20 mouse cellular contexts compared by ENCODE assay signal in genomic region chr5:84690334-84691258, GRCm38 (mm10).
A peak's percentile ranks its signal among the peaks of the same experiment; 100 is the strongest.
DNase-seq lines count a peak whose midpoint lies in the region; ATAC-seq and TF ChIP-seq lines count a peak whose summit lies in the region.
"Had no signal": no experiment of that assay in that cellular context is flagged by ENCODE, and none has a peak within 500 bp of the region (broad histone marks: within the 10 kb centered on the region; RNA-seq: fewer than 3 reads in every experiment).

No protein-coding gene starts in this region.

- WGBS in midbrain, embryonic 11.5 days, result 72% methylated on average over 2 of the region's 2 CpGs
- WGBS in midbrain, embryonic 16.5 days, result 45% methylated on average over 2 of the region's 2 CpGs
- 82% methylated on average over 2 of the region's 2 CpGs for WGBS in embryonic facial prominence, embryonic 14.5 days
- WGBS in cerebellum, adult 2 months, result 79% methylated on average over 2 of the region's 2 CpGs

- no peaks in the 10 kb centered on the region for H3K27me3 ChIP-seq in midbrain, embryonic 11.5 days (ENCODE audit: control insufficient read depth, insufficient read depth, low read length)
- H3K27me3 ChIP-seq in midbrain, embryonic 16.5 days (ENCODE audit: control insufficient read depth, insufficient read depth, low read depth, low read length), result no peaks in the 10 kb centered on the region
- H3K27me3 ChIP-seq in embryonic facial prominence, embryonic 14.5 days (replicated peaks; ENCODE audit: control insufficient read depth, insufficient read depth, low read length), result no peaks in the 10 kb centered on the region
- no peaks in the 10 kb centered on the region for H3K27me3 ChIP-seq in cerebellum, adult 2 months (ENCODE audit: control insufficient read depth, insufficient read depth, low read length)
- H3K27me3 ChIP-seq: embryonic facial prominence, embryonic 13.5 days; lung, embryonic 15.5 days; stomach, embryonic 15.5 days had no signal

- no peak overlapping the region for H3K4me2 ChIP-seq in midbrain, embryonic 11.5 days
- no peak overlapping the region for H3K4me2 ChIP-seq in midbrain, embryonic 16.5 days (ENCODE audit: low read length)
- no peak overlapping the region for H3K4me2 ChIP-seq in embryonic facial prominence, embryonic 14.5 days (ENCODE audit: low read depth, low read length)
- H3K4me2 ChIP-seq: embryonic facial prominence, embryonic 13.5 days; lung, embryonic 15.5 days; stomach, embryonic 15.5 days had no signal

- H3K4me1 ChIP-seq in midbrain, embryonic 11.5 days (ENCODE audit: control insufficient read depth, insufficient read depth, low read length), result no peaks in the 10 kb centered on the region
- no peaks in the 10 kb centered on the region for H3K4me1 ChIP-seq in midbrain, embryonic 16.5 days (ENCODE audit: control insufficient read depth, insufficient read depth, low read length)
- H3K4me1 ChIP-seq in embryonic facial prominence, embryonic 14.5 days (ENCODE audit: control insufficient read depth, insufficient read depth, low read length), result no peaks in the 10 kb centered on the region
- H3K4me1 ChIP-seq in cerebellum, adult 2 months (ENCODE audit: control insufficient read depth, insufficient read depth, low read length), result no peaks in the 10 kb centered on the region
- H3K4me1 ChIP-seq: embryonic facial prominence, embryonic 13.5 days; lung, embryonic 15.5 days; stomach, embryonic 15.5 days had no signal

- H3K27ac ChIP-seq in midbrain, embryonic 11.5 days (ENCODE audit: low read depth, low read length), result no peak overlapping the region
- H3K27ac ChIP-seq in midbrain, embryonic 16.5 days (ENCODE audit: low read length), result no peak overlapping the region
- H3K27ac ChIP-seq in embryonic facial prominence, embryonic 14.5 days (replicated peaks; ENCODE audit: low read depth, low read length), result no peak overlapping the region
- no peak overlapping the region for H3K27ac ChIP-seq in cerebellum, adult 2 months (ENCODE audit: insufficient read depth, low read length)
- H3K27ac ChIP-seq in left cerebral cortex, adult 2 months, result no peak overlapping the region
- H3K27ac ChIP-seq: embryonic facial prominence, embryonic 13.5 days; liver, embryonic 14.5 days; lung, embryonic 15.5 days; stomach, embryonic 15.5 days had no signal

- intact Hi-C loops in left cerebral cortex, adult 2 months (cut with DNase I), result no loop called here

- DNase-seq in midbrain, embryonic 11.5 days (ENCODE audit: low spot score, missing footprints), result no peak
- DNase-seq in brain, adult 2 months (ENCODE audit: low read depth, low spot score), result peak; percentile 72
- peak; percentile 1 for DNase-seq in embryonic facial prominence, embryonic 14.5 days (ENCODE audit: low spot score)
- DNase-seq in mesoderm, embryonic 11.5 days (ENCODE audit: low read depth, low spot score), result peak; percentile 0
- no peak for DNase-seq in cerebellum, adult 2 months
- no peak for DNase-seq in left cerebral cortex, adult 2 months (ENCODE audit: extremely low spot score in 1 of 2, low spot score in 2 of 2)
- DNase-seq: cerebellum, postnatal 10 days; gastrocnemius, postnatal 36 days; kidney, adult 2 months; kidney, postnatal 10 days; layer of hippocampus, postnatal 36 days; lung, postnatal 4 days; right cerebral cortex, postnatal 14 days; spleen, adult 18-20 months; thymus, adult 2 months had no signal

- ATAC-seq in midbrain, embryonic 11.5 days (ENCODE audit: low FRiP score), result peak; percentile 48; the same call in 1 of the 2 replicates
- ATAC-seq in midbrain, embryonic 16.5 days, result no peak
- no peak for ATAC-seq in embryonic facial prominence, embryonic 14.5 days (ENCODE audit: low read depth)

- H3K9me3 ChIP-seq in midbrain, embryonic 11.5 days (ENCODE audit: control insufficient read depth, low read length), result no peaks in the 10 kb centered on the region
- no peaks in the 10 kb centered on the region for H3K9me3 ChIP-seq in midbrain, embryonic 16.5 days (replicated peaks; ENCODE audit: control insufficient read depth, low read length, poor library complexity, severe bottlenecking)
- no peaks in the 10 kb centered on the region for H3K9me3 ChIP-seq in embryonic facial prominence, embryonic 14.5 days (ENCODE audit: control insufficient read depth, low read length)
- H3K9me3 ChIP-seq: embryonic facial prominence, embryonic 13.5 days; lung, embryonic 15.5 days; stomach, embryonic 15.5 days had no signal

- no peak for TF ChIP-seq CTCF in cerebellum, adult 2 months (IDR thresholded peaks at IDR 0.05; ENCODE audit: borderline replicate concordance, insufficient read depth, low read depth, low read length)
- TF ChIP-seq CTCF in left cerebral cortex, adult 2 months (IDR thresholded peaks at IDR 0.05), result no peak

- H3K36me3 ChIP-seq in midbrain, embryonic 11.5 days (ENCODE audit: control insufficient read depth, insufficient read depth, low read length), result no peaks in the 10 kb centered on the region
- H3K36me3 ChIP-seq in midbrain, embryonic 16.5 days (ENCODE audit: control insufficient read depth, insufficient read depth, low read length), result no peaks in the 10 kb centered on the region
- no peaks in the 10 kb centered on the region for H3K36me3 ChIP-seq in embryonic facial prominence, embryonic 14.5 days (ENCODE audit: control insufficient read depth, insufficient read depth, low read length)
- H3K36me3 ChIP-seq: embryonic facial prominence, embryonic 13.5 days; lung, embryonic 15.5 days; stomach, embryonic 15.5 days had no signal

- no peak overlapping the region for H3K9ac ChIP-seq in midbrain, embryonic 11.5 days (ENCODE audit: low read length)
- no peak overlapping the region for H3K9ac ChIP-seq in midbrain, embryonic 16.5 days (ENCODE audit: low read depth, low read length)
- H3K9ac ChIP-seq in embryonic facial prominence, embryonic 14.5 days (ENCODE audit: low read depth, low read length), result no peak overlapping the region
- H3K9ac ChIP-seq: embryonic facial prominence, embryonic 13.5 days; liver, embryonic 14.5 days; lung, embryonic 15.5 days; stomach, embryonic 15.5 days had no signal

- H3K4me3 ChIP-seq in midbrain, embryonic 11.5 days (ENCODE audit: low read depth, low read length), result no peak overlapping the region
- H3K4me3 ChIP-seq in midbrain, embryonic 16.5 days (ENCODE audit: low read depth, low read length), result no peak overlapping the region
- H3K4me3 ChIP-seq in embryonic facial prominence, embryonic 14.5 days (ENCODE audit: low read depth, low read length), result no peak overlapping the region
- H3K4me3 ChIP-seq in cerebellum, adult 2 months (replicated peaks; ENCODE audit: insufficient read depth, low read depth, low read length), result no peak overlapping the region
- no peak overlapping the region for H3K4me3 ChIP-seq in left cerebral cortex, adult 2 months
- H3K4me3 ChIP-seq: embryonic facial prominence, embryonic 13.5 days; lung, embryonic 15.5 days; stomach, embryonic 15.5 days had no signal

- TF ChIP-seq POLR2A in cerebellum, adult 2 months (IDR thresholded peaks at IDR 0.05; ENCODE audit: borderline replicate concordance, insufficient read depth, low read length), result no peak

Comparison
In these comparisons a context has a peak if more than half of its experiments do, and no peak if none do; other contexts are left out.
1. DNase-seq: peak in brain, adult 2 months (single experiment), embryonic facial prominence, embryonic 14.5 days (single experiment) and mesoderm, embryonic 11.5 days (single experiment); none in midbrain, embryonic 11.5 days (single experiment), cerebellum, adult 2 months (0 of 2) and left cerebral cortex, adult 2 months (0 of 2).